Mouse (Mus musculus): ENCODE measurements at regions not wholly inside any gene's neighbourhood (a gene's known extent, or its start where the extent isn't known, plus 50 kb on each side); places are given as distances from the start of the nearest gene placed in this dataset.
A peak's percentile ranks its signal among the peaks of the same experiment; 100 is the strongest.

GRCm38 (mm10) chr1:155488966-155489661 is 68.8 kb upstream of the Acbd6 start:
- DNase-seq (ENCODE audit: low spot score) (peak; percentile 86), ATAC-seq (peak; percentile 70)
- H3K4me1 ChIP-seq (ENCODE audit: control insufficient read depth, insufficient read depth, low read length) = peaks cover 37% of the 10 kb centered on the region
- H3K9ac ChIP-seq (ENCODE audit: low read length) = no peak overlapping the region
- no peaks in the 10 kb centered on the region for H3K27me3 ChIP-seq (replicated peaks; ENCODE audit: control insufficient read depth, insufficient read depth, low read length)
- H3K27ac ChIP-seq (ENCODE audit: low read depth, low read length) = peak overlapping the region; percentile 87
- no peaks in the 10 kb centered on the region for H3K36me3 ChIP-seq (ENCODE audit: control insufficient read depth, insufficient read depth, low read length)
- H3K9me3 ChIP-seq (replicated peaks; ENCODE audit: control insufficient read depth, low read length) = no peaks in the 10 kb centered on the region
- 52% methylated on average over 11 of the region's 11 CpGs for WGBS
- H3K4me2 ChIP-seq (ENCODE audit: low read length) = no peak overlapping the region
- H3K4me3 ChIP-seq (ENCODE audit: low read depth, low read length) = no peak overlapping the region

GRCm38 (mm10) chr1:155490131-155490530 is 67.8 kb upstream of the Acbd6 start:
- Histone ChIP-seq H3K9me3 (replicated peaks; ENCODE audit: control insufficient read depth, low read length) (no peaks in the 10 kb centered on the region), H3K4me1 (ENCODE audit: control insufficient read depth, insufficient read depth, low read length) (peaks cover 37% of the 10 kb centered on the region), H3K36me3 (ENCODE audit: control insufficient read depth, insufficient read depth, low read length) (no peaks in the 10 kb centered on the region), H3K9ac (ENCODE audit: low read length) (no peak overlapping the region), H3K27me3 (replicated peaks; ENCODE audit: control insufficient read depth, insufficient read depth, low read length) (no peaks in the 10 kb centered on the region), H3K4me2 (ENCODE audit: low read length) (no peak overlapping the region), H3K4me3 (ENCODE audit: low read depth, low read length) (no peak overlapping the region), H3K27ac (ENCODE audit: low read depth, low read length) (peak overlapping the region; percentile 79)
- 66% methylated on average over 7 of the region's 7 CpGs for WGBS
- ATAC-seq (no peak), DNase-seq (ENCODE audit: low spot score) (no peak)

GRCm38 (mm10) chr1:155491205-155492026 is 66.5 kb upstream of the Acbd6 start:
- H3K4me1 ChIP-seq (ENCODE audit: control insufficient read depth, insufficient read depth, low read length) = peaks cover 34% of the 10 kb centered on the region
- no peaks in the 10 kb centered on the region for H3K9me3 ChIP-seq (replicated peaks; ENCODE audit: control insufficient read depth, low read length)
- H3K4me2 ChIP-seq (ENCODE audit: low read length) = peak overlapping the region; percentile 44
- ATAC-seq = peak; percentile 71
- H3K27me3 ChIP-seq (replicated peaks; ENCODE audit: control insufficient read depth, insufficient read depth, low read length) = no peaks in the 10 kb centered on the region
- H3K4me3 ChIP-seq (ENCODE audit: low read depth, low read length) = 0 out of 2 replicates have a peak overlapping the region, but pooled peaks have one; percentile 9
- WGBS = 6% methylated on average over 24 of the region's 24 CpGs
- no peaks in the 10 kb centered on the region for H3K36me3 ChIP-seq (ENCODE audit: control insufficient read depth, insufficient read depth, low read length)
- H3K9ac ChIP-seq (ENCODE audit: low read length) = peak overlapping the region; percentile 37; the same call in 1 of the 2 replicates
- peak; percentile 71 for DNase-seq (ENCODE audit: low spot score)
- H3K27ac ChIP-seq (ENCODE audit: low read depth, low read length) = peak overlapping the region; percentile 70

- Histone ChIP-seq H3K4me3 (ENCODE audit: low read depth, low read length) (no peak overlapping the region), H3K27ac (ENCODE audit: low read depth, low read length) (no peak overlapping the region), H3K9me3 (replicated peaks; ENCODE audit: control insufficient read depth, low read length) (no peaks in the 10 kb centered on the region), H3K36me3 (ENCODE audit: control insufficient read depth, insufficient read depth, low read length) (no peaks in the 10 kb centered on the region), H3K4me1 (ENCODE audit: control insufficient read depth, insufficient read depth, low read length) (peaks cover 27% of the 10 kb centered on the region), H3K4me2 (ENCODE audit: low read length) (no peak overlapping the region), H3K27me3 (replicated peaks; ENCODE audit: control insufficient read depth, insufficient read depth, low read length) (no peaks in the 10 kb centered on the region), H3K9ac (ENCODE audit: low read length) (no peak overlapping the region)
- ATAC-seq (no peak), DNase-seq (ENCODE audit: low spot score) (no peak)
- 89% methylated on average over 6 of the region's 6 CpGs for WGBS
These were observed 64.6 kb upstream of the Acbd6 start for GRCm38 (mm10) chr1:155493333-155493732.

GRCm38 (mm10) chr1:155493799-155494198 is 64.1 kb upstream of the Acbd6 start:
- no peak overlapping the region for H3K4me3 ChIP-seq (ENCODE audit: low read depth, low read length)
- WGBS = 67% methylated on average over 4 of the region's 4 CpGs
- H3K9ac ChIP-seq (ENCODE audit: low read length) = no peak overlapping the region
- H3K36me3 ChIP-seq (ENCODE audit: control insufficient read depth, insufficient read depth, low read length) = no peaks in the 10 kb centered on the region
- no peaks in the 10 kb centered on the region for H3K9me3 ChIP-seq (replicated peaks; ENCODE audit: control insufficient read depth, low read length)
- no peak overlapping the region for H3K27ac ChIP-seq (ENCODE audit: low read depth, low read length)
- no peaks in the 10 kb centered on the region for H3K27me3 ChIP-seq (replicated peaks; ENCODE audit: control insufficient read depth, insufficient read depth, low read length)
- no peak for DNase-seq (ENCODE audit: low spot score)
- H3K4me2 ChIP-seq (ENCODE audit: low read length) = no peak overlapping the region
- H3K4me1 ChIP-seq (ENCODE audit: control insufficient read depth, insufficient read depth, low read length) = peaks cover 22% of the 10 kb centered on the region
- ATAC-seq = no peak

- no peak for ATAC-seq
- no peak overlapping the region for H3K4me3 ChIP-seq (ENCODE audit: low read depth, low read length)
- H3K9ac ChIP-seq (ENCODE audit: low read length) = no peak overlapping the region
- no peaks in the 10 kb centered on the region for H3K36me3 ChIP-seq (ENCODE audit: control insufficient read depth, insufficient read depth, low read length)
- 89% methylated on average over 2 of the region's 2 CpGs for WGBS
- H3K4me1 ChIP-seq (ENCODE audit: control insufficient read depth, insufficient read depth, low read length) = peaks cover 20% of the 10 kb centered on the region
- no peaks in the 10 kb centered on the region for H3K9me3 ChIP-seq (replicated peaks; ENCODE audit: control insufficient read depth, low read length)
- H3K4me2 ChIP-seq (ENCODE audit: low read length) = no peak overlapping the region
- no peak overlapping the region for H3K27ac ChIP-seq (ENCODE audit: low read depth, low read length)
- no peak for DNase-seq (ENCODE audit: low spot score)
- no peaks in the 10 kb centered on the region for H3K27me3 ChIP-seq (replicated peaks; ENCODE audit: control insufficient read depth, insufficient read depth, low read length)
These were observed 63.6 kb upstream of the Acbd6 start for GRCm38 (mm10) chr1:155494347-155494746.

- DNase-seq (ENCODE audit: low spot score) (no peak), ATAC-seq (no peak)
- no peak overlapping the region for H3K9ac ChIP-seq (ENCODE audit: low read length)
- H3K4me1 ChIP-seq (ENCODE audit: control insufficient read depth, insufficient read depth, low read length) = peaks cover 8% of the 10 kb centered on the region
- WGBS = 100% methylated on average over 1 of the region's 1 CpGs
- no peak overlapping the region for H3K4me2 ChIP-seq (ENCODE audit: low read length)
- no peak overlapping the region for H3K27ac ChIP-seq (ENCODE audit: low read depth, low read length)
- H3K36me3 ChIP-seq (ENCODE audit: control insufficient read depth, insufficient read depth, low read length) = no peaks in the 10 kb centered on the region
- no peaks in the 10 kb centered on the region for H3K9me3 ChIP-seq (replicated peaks; ENCODE audit: control insufficient read depth, low read length)
- no peak overlapping the region for H3K4me3 ChIP-seq (ENCODE audit: low read depth, low read length)
- H3K27me3 ChIP-seq (replicated peaks; ENCODE audit: control insufficient read depth, insufficient read depth, low read length) = no peaks in the 10 kb centered on the region
These were observed 58.2 kb upstream of the Acbd6 start for GRCm38 (mm10) chr1:155499735-155500134.

- DNase-seq (ENCODE audit: low spot score) (peak; percentile 42), ATAC-seq (peak; percentile 72)
- 29% methylated on average over 10 of the region's 10 CpGs for WGBS
- H3K27me3 ChIP-seq (replicated peaks; ENCODE audit: control insufficient read depth, insufficient read depth, low read length) = no peaks in the 10 kb centered on the region
- no peak overlapping the region for H3K4me3 ChIP-seq (ENCODE audit: low read depth, low read length)
- H3K4me1 ChIP-seq (ENCODE audit: control insufficient read depth, insufficient read depth, low read length) = peaks cover 16% of the 10 kb centered on the region
- peak overlapping the region; percentile 29; the same call in 1 of the 2 replicates for H3K9ac ChIP-seq (ENCODE audit: low read length)
- no peak overlapping the region for H3K4me2 ChIP-seq (ENCODE audit: low read length)
- H3K9me3 ChIP-seq (replicated peaks; ENCODE audit: control insufficient read depth, low read length) = no peaks in the 10 kb centered on the region
- H3K27ac ChIP-seq (ENCODE audit: low read depth, low read length) = peak overlapping the region; percentile 52; the same call in 1 of the 2 replicates
- no peaks in the 10 kb centered on the region for H3K36me3 ChIP-seq (ENCODE audit: control insufficient read depth, insufficient read depth, low read length)
These were observed 55.1 kb upstream of the Acbd6 start for GRCm38 (mm10) chr1:155502867-155503266.
